Mouse (Mus musculus): ENCODE results near the gene Gm12248. TPM values are rescaled to one million over a fixed set of nuclear protein-coding genes. Genes with fewer than 3 reads are reported as not detected.

The Gm12248 gene
- polyA plus RNA-seq, 1 experiment from 2014 or later: 0.17 TPM

GRCm38 (mm10) chr11:58120655-58121054 is 27.7 kb upstream of the Gm12248 start:
- TF ChIP-seq CTCF (IDR thresholded peaks at IDR 0.05) (no peak), EP300 (IDR thresholded peaks at IDR 0.05) (no peak)

GRCm38 (mm10) chr11:58117044-58117652 is 24.2 kb upstream of the Gm12248 start:
- peaks cover 65% of the 10 kb centered on the region for H3K36me3 ChIP-seq (ENCODE audit: insufficient read depth, low read length)
- no peak overlapping the region for H3K4me2 ChIP-seq (replicated peaks; ENCODE audit: low read depth, low read length)
- H3K9ac ChIP-seq (replicated peaks; ENCODE audit: low read depth): no peak overlapping the region
- no peak overlapping the region for H3K27ac ChIP-seq (ENCODE audit: low read length)
- ATAC-seq (no peak), DNase-seq (ENCODE audit: low spot score) (no peak)
- no peaks in the 10 kb centered on the region for H3K9me3 ChIP-seq (ENCODE audit: low read length)
- 83% methylated on average over 10 of the region's 10 CpGs for WGBS
- no peaks in the 10 kb centered on the region for H3K27me3 ChIP-seq (replicated peaks; ENCODE audit: insufficient read depth, low read length)
- H3K4me3 ChIP-seq (ENCODE audit: low read depth, low read length): no peak overlapping the region
- no peaks in the 10 kb centered on the region for H3K4me1 ChIP-seq (ENCODE audit: insufficient read depth, low read depth, low read length)
- TF ChIP-seq EP300 (IDR thresholded peaks at IDR 0.05) (no peak), CTCF (IDR thresholded peaks at IDR 0.05) (no peak)

More at GRCm38 (mm10) chr11:58120655-58121054, 27.7 kb upstream of the Gm12248 start:
- Histone ChIP-seq H3K27me3 (replicated peaks; ENCODE audit: insufficient read depth, low read length) (no peaks in the 10 kb centered on the region), H3K4me2 (replicated peaks; ENCODE audit: low read depth, low read length) (no peak overlapping the region), H3K9ac (replicated peaks; ENCODE audit: low read depth) (no peak overlapping the region), H3K27ac (ENCODE audit: low read length) (no peak overlapping the region), H3K9me3 (ENCODE audit: low read length) (no peaks in the 10 kb centered on the region), H3K36me3 (ENCODE audit: insufficient read depth, low read length) (peaks cover 45% of the 10 kb centered on the region), H3K4me3 (ENCODE audit: low read depth, low read length) (no peak overlapping the region), H3K4me1 (ENCODE audit: insufficient read depth, low read depth, low read length) (no peaks in the 10 kb centered on the region)
- ATAC-seq: no peak
- whole genome bisulfite sequencing: 77% methylated on average over 3 of the region's 3 CpGs
- no peak for DNase-seq (ENCODE audit: low spot score)

DNA sequence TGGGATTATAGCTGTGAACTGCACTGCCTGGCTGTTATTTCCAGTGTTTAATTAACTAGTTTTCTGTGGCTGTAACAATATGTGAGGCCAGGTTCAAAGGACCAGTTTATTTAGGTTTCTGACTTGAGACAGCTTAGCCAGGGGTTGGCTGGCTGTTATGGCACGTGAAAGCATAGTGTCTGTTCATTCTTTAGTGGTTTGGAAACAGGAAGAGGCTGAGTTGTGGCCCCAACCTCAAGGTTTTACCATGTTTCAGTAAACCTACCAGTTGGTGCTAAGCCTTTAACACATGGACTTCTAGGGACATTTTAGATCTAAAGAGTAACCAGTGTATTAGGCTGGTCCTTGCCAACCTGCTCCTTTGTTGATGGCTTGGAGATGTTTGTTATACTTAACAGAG is 23.6 kb upstream of the Gm12248 start:
- no peak overlapping the region for H3K4me2 ChIP-seq (replicated peaks; ENCODE audit: low read depth, low read length)
- no peaks in the 10 kb centered on the region for H3K9me3 ChIP-seq (ENCODE audit: low read length)
- 78% methylated on average over 1 of the region's 1 CpGs for WGBS
- no peak overlapping the region for H3K9ac ChIP-seq (replicated peaks; ENCODE audit: low read depth)
- H3K27ac ChIP-seq (ENCODE audit: low read length): no peak overlapping the region
- H3K4me3 ChIP-seq (ENCODE audit: low read depth, low read length): no peak overlapping the region
- no peak for DNase-seq (ENCODE audit: low spot score)
- no peak for TF ChIP-seq CTCF (IDR thresholded peaks at IDR 0.05)
- TF ChIP-seq EP300 (IDR thresholded peaks at IDR 0.05): no peak
- ATAC-seq: no peak
- peaks cover 59% of the 10 kb centered on the region for H3K36me3 ChIP-seq (ENCODE audit: insufficient read depth, low read length)
- no peaks in the 10 kb centered on the region for H3K4me1 ChIP-seq (ENCODE audit: insufficient read depth, low read depth, low read length)
- H3K27me3 ChIP-seq (replicated peaks; ENCODE audit: insufficient read depth, low read length): no peaks in the 10 kb centered on the region

DNA sequence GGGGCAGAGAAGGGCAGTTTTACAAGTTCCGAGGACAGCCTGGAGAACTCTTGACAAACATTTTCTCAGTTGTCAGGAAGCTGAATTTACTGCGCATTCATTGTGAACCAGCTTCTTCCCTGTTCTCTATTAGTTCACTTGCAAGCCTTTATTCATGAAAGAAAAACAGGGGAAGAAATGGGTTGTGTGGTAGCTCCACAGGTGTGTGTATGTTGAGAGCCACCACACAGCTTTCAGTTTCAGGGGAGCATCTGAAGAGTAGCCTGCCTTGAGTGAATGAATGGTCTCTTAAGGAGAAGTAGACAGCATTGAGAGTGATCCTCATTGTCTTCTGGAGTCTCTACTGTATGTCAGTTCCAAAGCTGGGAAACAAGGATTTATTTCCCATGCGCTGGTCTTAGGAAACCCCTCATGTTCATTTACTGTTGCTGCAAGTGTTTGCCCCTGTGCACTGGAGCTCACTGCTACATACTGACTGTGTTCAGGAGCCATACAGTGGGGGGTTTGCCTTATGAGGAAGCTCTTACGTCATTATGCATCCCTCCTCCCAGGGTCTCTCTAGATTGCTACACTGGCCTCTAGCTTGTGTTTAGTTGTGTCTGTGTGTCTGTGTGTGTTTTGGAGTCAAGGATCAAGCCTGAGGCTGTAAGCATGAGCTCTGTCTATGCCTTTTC is 14.9 kb upstream of the Gm12248 start:
- no peak overlapping the region for H3K4me3 ChIP-seq (ENCODE audit: low read depth, low read length)
- 74% methylated on average over 4 of the region's 4 CpGs for WGBS
- no peaks in the 10 kb centered on the region for H3K9me3 ChIP-seq (ENCODE audit: low read length)
- peaks cover 3% of the 10 kb centered on the region; the same call in 1 of the 2 replicates for H3K4me1 ChIP-seq (ENCODE audit: insufficient read depth, low read depth, low read length)
- H3K27ac ChIP-seq (ENCODE audit: low read length): no peak overlapping the region
- no peaks in the 10 kb centered on the region for H3K27me3 ChIP-seq (replicated peaks; ENCODE audit: insufficient read depth, low read length)
- TF ChIP-seq CTCF (IDR thresholded peaks at IDR 0.05) (no peak), EP300 (IDR thresholded peaks at IDR 0.05) (no peak)
- H3K36me3 ChIP-seq (ENCODE audit: insufficient read depth, low read length): peaks cover 8% of the 10 kb centered on the region; the same call in 1 of the 2 replicates
- H3K4me2 ChIP-seq (replicated peaks; ENCODE audit: low read depth, low read length): no peak overlapping the region
- no peak for ATAC-seq
- no peak overlapping the region for H3K9ac ChIP-seq (replicated peaks; ENCODE audit: low read depth)
- no peak for DNase-seq (ENCODE audit: low spot score)

DNA sequence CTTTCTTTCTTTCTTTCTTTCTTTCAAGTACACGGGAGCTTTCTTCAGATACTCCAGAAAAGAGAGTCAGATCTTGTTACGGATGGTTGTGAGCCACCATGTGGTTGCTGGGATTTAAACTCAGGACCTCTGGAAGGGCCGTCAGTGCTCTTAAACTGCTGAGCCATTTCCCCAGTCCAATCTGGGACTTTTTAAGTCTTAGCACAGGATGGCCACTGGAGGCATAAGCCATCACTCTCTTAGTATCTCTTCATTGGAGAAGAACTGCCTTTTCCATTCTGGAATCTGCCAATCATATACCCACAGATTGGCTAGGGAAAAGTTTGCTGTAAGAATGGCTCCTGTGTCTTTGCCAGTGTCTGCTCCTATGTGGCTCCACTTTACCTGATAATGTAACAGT is 14.1 kb upstream of the Gm12248 start:
- 51% methylated on average over 3 of the region's 3 CpGs for WGBS
- H3K4me2 ChIP-seq (replicated peaks; ENCODE audit: low read depth, low read length): no peak overlapping the region
- no peak overlapping the region for H3K27ac ChIP-seq (ENCODE audit: low read length)

GRCm38 (mm10) chr11:58104351-58104791 is 11.4 kb upstream of the Gm12248 start:
- H3K27me3 ChIP-seq (replicated peaks; ENCODE audit: insufficient read depth, low read length): no peaks in the 10 kb centered on the region
- peak overlapping the region; percentile 89 for H3K9ac ChIP-seq (replicated peaks; ENCODE audit: low read depth)
- ATAC-seq (peak; percentile 30), DNase-seq (ENCODE audit: low spot score) (peak; percentile 66)
- H3K27ac ChIP-seq (ENCODE audit: low read length): peak overlapping the region; percentile 95
- H3K36me3 ChIP-seq (ENCODE audit: insufficient read depth, low read length): no peaks in the 10 kb centered on the region
- TF ChIP-seq EP300 (IDR thresholded peaks at IDR 0.05) (no peak), CTCF (IDR thresholded peaks at IDR 0.05) (no peak)
- peak overlapping the region; percentile 69 for H3K4me2 ChIP-seq (replicated peaks; ENCODE audit: low read depth, low read length)
- no peaks in the 10 kb centered on the region for H3K9me3 ChIP-seq (ENCODE audit: low read length)
- 1% methylated on average over 19 of the region's 24 CpGs for WGBS
- peak overlapping the region; percentile 85 for H3K4me3 ChIP-seq (ENCODE audit: low read depth, low read length)
- peaks cover 3% of the 10 kb centered on the region; the same call in 1 of the 2 replicates for H3K4me1 ChIP-seq (ENCODE audit: insufficient read depth, low read depth, low read length)

More for the DNA sequence above, 14.1 kb upstream of the Gm12248 start:
- TF ChIP-seq CTCF (IDR thresholded peaks at IDR 0.05) (peak; percentile 25), EP300 (IDR thresholded peaks at IDR 0.05) (no peak)
- peaks cover 3% of the 10 kb centered on the region; the same call in 1 of the 2 replicates for H3K4me1 ChIP-seq (ENCODE audit: insufficient read depth, low read depth, low read length)
- H3K36me3 ChIP-seq (ENCODE audit: insufficient read depth, low read length): peaks cover 8% of the 10 kb centered on the region; the same call in 1 of the 2 replicates
- no peak overlapping the region for H3K9ac ChIP-seq (replicated peaks; ENCODE audit: low read depth)
- no peaks in the 10 kb centered on the region for H3K27me3 ChIP-seq (replicated peaks; ENCODE audit: insufficient read depth, low read length)
- no peak overlapping the region for H3K4me3 ChIP-seq (ENCODE audit: low read depth, low read length)
- H3K9me3 ChIP-seq (ENCODE audit: low read length): no peaks in the 10 kb centered on the region
- no peak for ATAC-seq
- DNase-seq (ENCODE audit: low spot score): no peak

Measured in lung, postnatal 0 days (tissue).